Mouse (Mus musculus) erythroblast, embryonic 14.5 days (primary cell): ENCODE data around the gene Mrps11.

Experiments
- GATA1 ChIP-seq: IDR thresholded peaks from 2 replicates; pipeline ENCODE4 v1.6.1; 2012; ENCODE audit warnings: low read length, inconsistent platforms, mixed read lengths
- TAL1 ChIP-seq: IDR thresholded peaks from 3 replicates; pipeline ENCODE4 v1.6.1; 2012; ENCODE audit warnings: low read length, inconsistent platforms, mixed read lengths

DNA sequence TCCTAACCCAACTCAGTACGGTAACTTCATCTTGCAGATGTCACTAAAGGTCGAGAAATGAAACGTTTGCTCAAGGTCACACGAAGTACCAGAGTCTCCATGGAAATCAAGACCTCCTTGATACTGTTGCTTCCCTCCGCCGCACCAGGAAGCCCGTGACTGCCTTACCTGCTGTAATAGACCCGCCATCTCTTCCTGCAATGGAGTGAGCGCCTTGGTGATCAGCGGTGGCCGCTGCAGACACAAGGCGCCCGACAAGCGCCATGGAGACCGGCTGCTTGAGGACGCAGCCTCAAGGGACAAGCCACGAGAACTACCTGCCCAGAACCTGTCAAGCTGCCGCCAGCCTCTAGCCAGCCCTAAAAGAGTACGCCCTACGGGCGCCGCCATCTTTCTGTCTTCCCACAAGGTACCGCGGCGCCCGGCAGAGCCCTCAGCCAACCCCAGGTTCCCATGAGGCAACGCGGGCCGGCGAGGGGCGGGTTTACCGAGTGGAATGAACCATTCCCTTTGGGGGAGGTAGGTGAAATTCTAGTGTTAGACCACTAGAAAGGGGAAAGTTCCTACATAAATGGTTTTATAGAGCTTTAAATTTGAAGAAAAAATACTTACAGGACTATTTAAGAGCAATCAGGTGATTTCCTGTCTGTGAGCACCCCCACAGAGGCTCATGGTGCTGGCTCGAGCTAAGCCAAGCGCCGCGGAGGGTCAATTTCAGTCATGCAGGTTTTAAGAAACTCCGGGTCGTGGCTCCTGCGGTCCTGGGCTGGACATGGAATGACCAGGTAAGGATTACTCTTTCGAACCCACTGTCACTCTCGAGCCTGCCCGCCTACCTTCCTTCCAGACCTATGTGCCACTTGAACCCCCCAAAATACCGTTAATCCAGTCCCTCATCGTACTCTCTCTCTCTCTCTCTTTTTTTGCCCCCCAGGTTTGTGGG is at the start of gene Mrps11, which contains the start of gene Mrpl46:
- TF ChIP-seq GATA1 (no peak), TAL1 (no peak)
